Mouse (Mus musculus): ENCODE measurements around the gene Gm884.

Gene Gm884

GRCm38 (mm10) chr11:103621040-103621439 is at the start of gene Gm884:
Gene Gm884 (minus strand): TSS chr11:103621140.
- no peak for DNase-seq (ENCODE audit: extremely low spot score, low read depth, low spot score)

DNA sequence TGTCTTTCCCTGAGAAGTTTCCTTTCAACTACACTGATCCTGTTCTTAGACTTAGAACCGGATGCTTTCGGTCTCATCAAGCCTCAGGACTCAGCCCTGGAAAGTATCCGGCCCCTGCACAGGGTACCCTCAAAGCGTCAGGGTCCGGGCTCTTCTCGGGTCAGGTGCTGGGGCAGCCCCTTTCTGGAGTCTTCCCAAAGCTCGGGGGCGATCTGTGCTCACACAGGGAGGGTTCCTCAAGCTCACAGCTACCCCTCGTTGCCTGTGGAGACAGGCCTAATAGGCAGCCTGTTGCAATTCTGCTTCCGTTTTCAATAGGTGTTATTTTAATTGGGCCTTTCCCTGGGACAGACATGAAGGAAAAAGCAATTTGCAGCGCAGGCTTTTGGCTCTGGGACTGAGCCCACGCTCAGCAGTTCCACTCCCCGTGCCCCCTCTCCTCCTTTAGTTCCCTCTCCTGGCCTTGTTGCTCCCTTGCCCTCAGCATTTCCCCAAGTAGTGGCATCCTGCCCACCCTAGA is 46.0 kb upstream of the Gm884 start:
- DNase-seq (ENCODE audit: extremely low spot score, low read depth, low spot score): no peak

DNA sequence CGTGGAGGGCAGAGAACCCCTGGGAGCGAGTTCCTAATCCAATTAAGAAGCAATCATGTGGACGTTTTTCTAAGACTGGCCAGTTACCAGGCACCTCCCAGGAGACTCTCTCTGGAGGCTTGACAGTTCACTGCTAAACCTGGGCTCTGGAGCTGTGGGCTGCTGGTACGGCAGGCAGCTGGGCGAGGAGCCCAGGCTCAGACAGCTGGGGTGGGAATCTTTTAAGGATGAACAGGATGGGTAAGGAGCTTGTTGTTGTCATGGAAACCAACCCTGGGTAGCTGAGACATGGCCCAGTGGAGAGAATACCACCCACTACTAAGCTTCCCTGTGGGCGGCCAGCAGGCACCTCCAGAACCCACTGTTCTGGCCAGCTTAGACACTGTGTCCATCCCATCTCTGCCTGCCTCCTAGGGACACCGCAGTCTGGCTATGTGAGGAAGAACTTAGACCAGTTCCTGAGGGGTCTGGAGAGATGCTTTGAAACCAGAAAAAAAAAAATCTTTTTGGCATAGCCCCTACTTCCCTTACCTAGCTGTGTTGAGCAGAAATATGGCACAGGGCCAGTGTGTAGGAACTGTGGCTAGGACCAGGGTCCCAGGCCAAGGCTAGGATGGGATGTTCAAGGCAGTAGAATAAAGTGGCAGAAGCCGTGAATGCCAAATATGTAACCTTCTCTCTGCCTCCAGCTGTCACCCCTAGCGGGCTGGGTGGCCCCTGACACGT is 45.4 kb upstream of the Gm884 start:
- DNase-seq (ENCODE audit: extremely low spot score, low read depth, low spot score): no peak

DNA sequence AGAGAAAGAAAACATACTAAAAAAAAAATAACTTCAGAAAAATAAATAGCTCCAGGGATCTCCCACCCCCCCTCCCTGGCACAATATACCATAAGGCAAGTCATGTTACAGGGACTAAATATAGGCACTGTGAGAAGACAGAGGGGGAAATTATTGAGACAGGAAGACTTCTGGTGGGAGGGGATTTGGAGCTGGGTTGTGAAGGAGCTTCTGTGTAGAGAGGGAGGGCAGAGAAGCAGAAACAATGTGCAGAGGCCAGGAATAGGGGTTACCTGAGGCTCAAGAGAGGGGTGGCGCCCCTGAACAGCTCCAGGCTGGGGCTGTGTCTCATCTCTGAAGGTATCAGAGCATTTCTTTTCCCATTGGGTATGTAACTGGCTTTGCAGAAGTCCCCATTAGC is 44.8 kb upstream of the Gm884 start:
- DNase-seq (ENCODE audit: extremely low spot score, low read depth, low spot score): no peak

GRCm38 (mm10) chr11:103663119-103663518 is 42.2 kb upstream of the Gm884 start:
- no peak for DNase-seq (ENCODE audit: extremely low spot score, low read depth, low spot score)

DNA sequence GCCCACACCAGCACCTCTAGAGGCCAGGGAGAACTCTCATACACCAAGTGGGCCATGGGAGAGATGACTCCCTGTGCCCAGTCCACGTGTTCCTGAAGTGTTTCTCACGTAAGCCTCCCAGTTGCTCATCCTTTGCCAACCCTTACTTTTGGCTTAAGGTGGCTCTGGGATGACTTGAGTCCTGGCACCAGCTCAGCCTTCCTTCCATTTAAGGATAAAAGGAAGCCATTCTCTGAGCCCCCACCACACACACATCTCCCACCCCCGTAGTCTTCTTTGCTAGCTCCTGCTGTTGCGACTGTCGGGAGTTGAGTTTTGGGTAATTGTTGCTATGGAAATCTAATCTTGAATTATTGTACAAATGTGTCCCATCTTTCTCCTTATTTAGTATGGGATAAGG is 41.6 kb upstream of the Gm884 start:
- no peak for DNase-seq (ENCODE audit: extremely low spot score, low read depth, low spot score)

DNA sequence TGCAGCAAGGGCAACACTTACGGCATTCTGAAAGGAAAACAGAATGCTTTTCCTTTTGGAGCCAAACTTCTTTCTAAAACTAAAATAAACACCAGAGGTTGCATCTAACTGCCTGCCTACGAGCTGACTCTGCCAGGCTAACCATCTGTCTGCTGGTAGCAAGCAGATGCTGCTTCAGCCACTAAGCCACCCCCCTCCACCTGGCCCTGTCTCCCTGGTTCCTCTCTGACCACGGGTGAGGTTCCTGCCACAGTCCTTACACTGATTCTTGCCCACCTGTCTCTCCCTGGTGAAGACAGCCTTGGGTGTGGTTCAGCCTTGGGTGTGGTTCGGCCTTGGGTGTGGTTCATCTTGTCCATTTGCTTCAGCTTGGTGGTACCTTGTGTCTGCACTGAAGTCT is 40.9 kb upstream of the Gm884 start:
- DNase-seq (ENCODE audit: extremely low spot score, low read depth, low spot score): no peak

- no peak for DNase-seq (ENCODE audit: extremely low spot score, low read depth, low spot score)
Observed at GRCm38 (mm10) chr11:103658189-103658588, 37.2 kb upstream of the Gm884 start.

DNA sequence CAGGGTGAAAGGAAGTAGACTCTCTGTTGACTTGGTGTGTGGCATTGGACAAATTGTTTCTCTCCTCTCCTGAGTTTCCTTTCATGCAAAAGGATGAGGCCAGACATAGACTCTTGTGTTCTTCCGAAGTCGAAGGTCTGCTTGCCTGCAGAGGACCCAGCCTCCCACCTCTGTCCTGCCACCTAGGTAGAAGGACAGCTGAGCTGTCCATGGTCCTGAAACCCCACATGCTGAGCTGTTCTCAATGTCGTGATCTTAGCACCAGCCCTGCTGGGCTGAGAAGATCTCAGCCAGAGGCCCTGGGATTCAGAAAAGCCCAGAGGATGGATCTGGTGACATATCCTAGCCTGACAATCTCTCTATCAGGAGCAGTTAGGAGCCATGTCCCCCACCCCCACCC is 35.6 kb upstream of the Gm884 start:
- DNase-seq (ENCODE audit: extremely low spot score, low read depth, low spot score): no peak

DNA sequence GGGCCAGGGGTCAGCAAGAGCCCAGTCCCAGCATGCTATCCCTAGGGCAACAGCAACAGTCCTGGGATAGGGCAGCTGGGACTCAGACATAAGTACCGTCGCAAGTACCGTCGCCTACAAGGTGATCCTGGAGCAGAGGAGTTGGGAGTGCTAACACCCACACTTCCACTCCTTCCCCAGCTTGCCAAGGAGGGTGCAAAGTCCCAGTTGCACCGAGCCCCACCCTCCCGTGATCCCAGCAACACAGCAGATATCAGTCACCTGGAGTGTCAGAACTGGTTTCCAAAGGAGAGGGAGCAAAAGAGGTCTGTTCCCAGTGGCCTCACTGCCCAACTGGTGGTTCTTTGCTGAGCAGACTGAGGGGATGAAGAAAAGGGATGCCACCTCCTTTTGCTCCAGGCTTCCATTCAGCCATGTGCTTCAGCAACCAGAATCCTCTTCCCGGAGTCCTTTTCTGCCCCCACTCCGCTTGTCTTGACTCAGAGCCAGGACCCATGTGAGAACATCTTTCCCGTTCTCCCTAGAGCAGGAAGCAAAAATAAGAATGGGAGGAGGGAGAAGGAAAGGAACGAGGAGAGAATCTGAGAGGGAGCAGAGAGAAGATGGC is 32.5 kb upstream of the Gm884 start:
- DNase-seq (ENCODE audit: extremely low spot score, low read depth, low spot score): no peak

DNA sequence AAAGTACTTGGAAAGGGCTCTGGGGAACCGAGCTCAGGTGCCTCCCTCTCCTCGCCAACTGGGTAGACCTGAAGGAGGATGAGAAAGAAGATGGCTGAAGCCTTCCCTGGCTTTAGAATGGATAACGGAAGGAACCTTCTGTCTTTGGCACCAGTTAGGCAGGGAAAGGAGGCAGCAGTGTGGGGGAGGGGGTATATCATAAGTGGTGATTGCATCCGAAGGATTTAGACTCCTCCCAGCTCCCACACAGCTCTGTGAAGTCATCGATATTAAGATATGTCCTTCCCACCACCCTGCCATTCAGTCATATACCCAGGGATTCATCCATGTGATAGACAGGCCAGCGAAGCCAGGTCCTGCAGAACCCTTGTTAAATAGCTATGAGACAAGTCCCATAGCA is 30.5 kb upstream of the Gm884 start:
- no peak for DNase-seq (ENCODE audit: extremely low spot score, low read depth, low spot score)

DNA sequence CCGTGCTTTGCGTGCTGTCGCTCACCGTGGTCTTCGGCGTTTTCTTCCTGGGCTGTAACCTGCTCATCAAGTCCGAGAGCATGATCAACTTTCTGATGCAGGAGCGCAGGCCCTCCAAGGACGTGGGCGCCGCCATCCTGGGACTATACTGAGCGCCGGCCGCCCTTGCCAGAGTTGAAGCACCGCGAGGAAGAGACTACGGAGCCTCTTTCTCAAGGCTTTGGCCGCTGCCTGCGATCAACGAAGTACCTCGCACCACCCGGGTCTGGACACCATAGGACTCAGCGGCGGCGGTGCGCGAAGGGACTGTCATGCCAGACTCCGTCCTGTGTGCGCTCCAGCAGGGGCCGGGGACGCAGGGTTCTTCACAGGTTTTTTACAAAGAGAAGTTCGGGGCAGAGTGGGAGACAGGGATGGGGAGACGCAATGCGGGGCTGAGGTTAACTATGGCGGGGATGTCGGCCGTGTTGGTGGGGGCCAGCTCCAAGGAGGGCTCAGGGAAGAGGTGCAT is 29.1 kb upstream of the Gm884 start:
- DNase-seq (ENCODE audit: extremely low spot score, low read depth, low spot score): no peak

GRCm38 (mm10) chr11:103649301-103649982 is 28.5 kb upstream of the Gm884 start, which contains the start of gene Rprml:
Gene Rprml (plus strand): TSS chr11:103649570.
- no peak for DNase-seq (ENCODE audit: extremely low spot score, low read depth, low spot score)

DNA sequence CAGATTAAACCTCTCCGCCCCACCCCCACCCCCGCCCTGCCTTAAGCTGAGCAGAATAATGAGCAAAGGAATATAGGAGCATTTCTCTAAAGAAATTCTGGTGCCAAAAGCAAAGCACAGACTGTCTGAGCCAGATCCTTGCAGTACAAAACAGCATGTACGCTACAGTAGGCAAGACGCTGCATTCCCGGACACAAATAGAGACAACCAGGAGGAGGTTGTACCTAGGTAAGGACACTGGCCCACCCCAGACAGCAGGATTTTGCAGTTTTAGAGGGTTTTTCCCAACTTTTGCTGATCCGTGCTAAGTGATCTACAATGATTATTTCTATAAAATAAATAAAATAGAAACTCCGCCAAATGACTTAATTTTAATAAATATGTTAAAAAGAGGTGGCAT is 27.7 kb upstream of the Gm884 start:
- DNase-seq (ENCODE audit: extremely low spot score, low read depth, low spot score): no peak

- no peak for DNase-seq (ENCODE audit: extremely low spot score, low read depth, low spot score)
Observed at GRCm38 (mm10) chr11:103647921-103648620, 27.1 kb upstream of the Gm884 start.

- DNase-seq (ENCODE audit: extremely low spot score, low read depth, low spot score): no peak
Observed at GRCm38 (mm10) chr11:103646301-103646700, 25.4 kb upstream of the Gm884 start.

DNA sequence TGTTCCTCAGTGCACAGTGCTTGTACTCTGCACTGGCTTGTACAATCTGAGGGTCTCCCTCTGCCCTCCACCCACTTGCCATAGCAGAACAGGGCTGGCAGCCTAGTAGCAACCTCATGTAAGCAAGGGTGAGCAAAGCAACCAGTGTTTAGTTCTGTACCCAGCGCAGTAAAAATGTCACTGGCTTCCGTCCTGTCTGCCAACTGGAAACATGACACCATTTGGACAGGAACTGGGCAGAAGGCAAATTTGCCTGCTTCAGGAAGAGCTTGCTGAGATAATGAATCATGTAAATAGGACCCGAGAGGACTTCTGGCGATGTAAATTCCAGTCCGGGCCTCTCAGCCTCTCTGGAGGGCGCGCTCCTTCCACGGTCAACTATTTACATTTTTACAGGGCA is 24.8 kb upstream of the Gm884 start:
- no peak for DNase-seq (ENCODE audit: extremely low spot score, low read depth, low spot score)

GRCm38 (mm10) chr11:103643211-103643610 is 22.3 kb upstream of the Gm884 start:
- DNase-seq (ENCODE audit: extremely low spot score, low read depth, low spot score): no peak

- DNase-seq (ENCODE audit: extremely low spot score, low read depth, low spot score): peak; percentile 67
Observed at GRCm38 (mm10) chr11:103639407-103639946, 18.5 kb upstream of the Gm884 start.

GRCm38 (mm10) chr11:103638790-103639189 is 17.9 kb upstream of the Gm884 start, which contains the start of gene Lyzl6:
Gene Lyzl6 (minus strand): TSS chr11:103638890.
- DNase-seq (ENCODE audit: extremely low spot score, low read depth, low spot score): no peak

DNA sequence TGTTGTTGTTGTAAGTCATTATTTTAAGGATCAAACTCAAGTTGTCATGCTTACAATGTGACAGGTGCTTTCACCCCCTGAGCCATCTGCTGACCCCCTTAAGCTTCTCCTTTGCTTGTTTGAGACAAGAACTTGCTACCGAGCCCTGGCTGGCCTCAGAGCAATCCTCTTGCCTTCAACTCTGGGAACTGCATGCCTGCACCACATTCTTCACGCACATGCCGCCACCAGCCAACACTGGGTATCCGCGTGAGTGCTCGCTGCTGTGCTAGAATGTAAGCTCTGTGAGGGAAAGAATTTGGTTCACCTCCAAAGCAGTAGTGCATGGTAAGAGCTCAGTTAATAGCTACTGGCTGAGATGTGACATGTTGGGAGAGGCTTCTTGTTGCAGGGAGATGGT is 15.3 kb upstream of the Gm884 start:
- DNase-seq (ENCODE audit: extremely low spot score, low read depth, low spot score): no peak

All from hindlimb bud, embryonic 11.5 days (tissue).